Mouse (Mus musculus): ENCODE measurements at regions not wholly inside any gene's neighbourhood (a gene's known extent, or its start where the extent isn't known, plus 50 kb on each side); places are given as distances from the start of the nearest gene placed in this dataset.

- DNase-seq (ENCODE audit: low spot score), result no peak
Observed at GRCm38 (mm10) chr12:9419311-9419710, 150.6 kb upstream of the Osr1 start.

GRCm38 (mm10) chr12:9430656-9431055, 139.3 kb upstream of the Osr1 start:
- no peak for DNase-seq (ENCODE audit: low spot score)

- no peak for DNase-seq (ENCODE audit: low spot score)
Observed at GRCm38 (mm10) chr12:9438575-9439161, 131.2 kb upstream of the Osr1 start.

- DNase-seq (ENCODE audit: low spot score), result no peak
Observed at GRCm38 (mm10) chr12:9450620-9451019, 119.3 kb upstream of the Osr1 start.

GRCm38 (mm10) chr12:9460193-9460592, 109.7 kb upstream of the Osr1 start:
- no peak for DNase-seq (ENCODE audit: low spot score)

- no peak for DNase-seq (ENCODE audit: low spot score)
Observed at GRCm38 (mm10) chr12:9469655-9470470, 100.1 kb upstream of the Osr1 start.

- no peak for DNase-seq (ENCODE audit: low spot score)
Observed at GRCm38 (mm10) chr12:9475836-9476235, 94.1 kb upstream of the Osr1 start.

- DNase-seq (ENCODE audit: low spot score), result no peak
Observed at GRCm38 (mm10) chr12:9478201-9478600, 91.7 kb upstream of the Osr1 start.

- no peak for DNase-seq (ENCODE audit: low spot score)
Observed at GRCm38 (mm10) chr12:9487674-9488413, 82.1 kb upstream of the Osr1 start.

- no peak for DNase-seq (ENCODE audit: low spot score)
Observed at GRCm38 (mm10) chr12:9513926-9514325, 56.0 kb upstream of the Osr1 start.

- no peak for DNase-seq (ENCODE audit: low spot score)
Observed at GRCm38 (mm10) chr12:9518782-9519181, 51.1 kb upstream of the Osr1 start.

- no peak for DNase-seq (ENCODE audit: low spot score)
Observed at GRCm38 (mm10) chr12:9519346-9519745, 50.6 kb upstream of the Osr1 start.
